Mouse (Mus musculus): ENCODE measurements around the gene Tiam1. TPM values are rescaled to one million over a fixed set of nuclear protein-coding genes. Genes with fewer than 3 reads are reported as not detected.

Gene Tiam1
- polyA plus RNA-seq, 1 experiment from 2014 or later: 31.0 TPM

- no peak for ATAC-seq (ENCODE audit: low read depth)
- Histone ChIP-seq H3K27me3 (replicated peaks; ENCODE audit: control insufficient read depth, insufficient read depth, low read length) (no peaks in the 10 kb centered on the region), H3K27ac (replicated peaks; ENCODE audit: low read depth, low read length) (no peak overlapping the region), H3K36me3 (ENCODE audit: control insufficient read depth, insufficient read depth, low read length) (peaks cover 20% of the 10 kb centered on the region), H3K4me1 (ENCODE audit: control insufficient read depth, insufficient read depth, low read length) (peaks cover 25% of the 10 kb centered on the region), H3K9me3 (ENCODE audit: control insufficient read depth, low read length) (peaks cover 7% of the 10 kb centered on the region), H3K9ac (ENCODE audit: low read depth, low read length) (no peak overlapping the region), H3K4me2 (ENCODE audit: low read depth, low read length) (no peak overlapping the region), H3K4me3 (ENCODE audit: low read depth, low read length) (no peak overlapping the region)
- 74% methylated on average over 13 of the region's 13 CpGs for WGBS
- no peak for DNase-seq (ENCODE audit: low spot score)
These were observed 272.2 kb downstream of the Tiam1 start for GRCm38 (mm10) chr16:89871382-89871781.

GRCm38 (mm10) chr16:89870059-89870458 lies 273.5 kb downstream of the Tiam1 start:
- no peak for ATAC-seq (ENCODE audit: low read depth)
- Histone ChIP-seq H3K27me3 (replicated peaks; ENCODE audit: control insufficient read depth, insufficient read depth, low read length) (no peaks in the 10 kb centered on the region), H3K36me3 (ENCODE audit: control insufficient read depth, insufficient read depth, low read length) (peaks cover 18% of the 10 kb centered on the region), H3K4me2 (ENCODE audit: low read depth, low read length) (no peak overlapping the region), H3K9me3 (ENCODE audit: control insufficient read depth, low read length) (no peaks in the 10 kb centered on the region; the same call in 1 of the 2 replicates), H3K4me1 (ENCODE audit: control insufficient read depth, insufficient read depth, low read length) (peaks cover 24% of the 10 kb centered on the region), H3K27ac (replicated peaks; ENCODE audit: low read depth, low read length) (no peak overlapping the region), H3K4me3 (ENCODE audit: low read depth, low read length) (no peak overlapping the region), H3K9ac (ENCODE audit: low read depth, low read length) (no peak overlapping the region)
- no peak for DNase-seq (ENCODE audit: low spot score)
- WGBS: 92% methylated on average over 6 of the region's 6 CpGs

- ATAC-seq (ENCODE audit: low read depth) (no peak), DNase-seq (ENCODE audit: low spot score) (no peak)
- no peak overlapping the region for H3K4me3 ChIP-seq (ENCODE audit: low read depth, low read length)
- no peak overlapping the region for H3K27ac ChIP-seq (replicated peaks; ENCODE audit: low read depth, low read length)
- H3K36me3 ChIP-seq (ENCODE audit: control insufficient read depth, insufficient read depth, low read length): peaks cover 18% of the 10 kb centered on the region
- no peak overlapping the region for H3K4me2 ChIP-seq (ENCODE audit: low read depth, low read length)
- no peak overlapping the region for H3K9ac ChIP-seq (ENCODE audit: low read depth, low read length)
- H3K4me1 ChIP-seq (ENCODE audit: control insufficient read depth, insufficient read depth, low read length): peaks cover 18% of the 10 kb centered on the region; the same call in 1 of the 2 replicates
- no peaks in the 10 kb centered on the region for H3K27me3 ChIP-seq (replicated peaks; ENCODE audit: control insufficient read depth, insufficient read depth, low read length)
- 83% methylated on average over 3 of the region's 3 CpGs for WGBS
- no peaks in the 10 kb centered on the region; the same call in 1 of the 2 replicates for H3K9me3 ChIP-seq (ENCODE audit: control insufficient read depth, low read length)
These were observed 275.1 kb downstream of the Tiam1 start for GRCm38 (mm10) chr16:89868502-89868901.

GRCm38 (mm10) chr16:89867212-89867829 lies 276.2 kb downstream of the Tiam1 start:
- DNase-seq (ENCODE audit: low spot score): no peak
- 91% methylated on average over 26 of the region's 26 CpGs for WGBS
- no peak for ATAC-seq (ENCODE audit: low read depth)

GRCm38 (mm10) chr16:89865136-89865535 lies 278.4 kb downstream of the Tiam1 start:
- no peak for ATAC-seq (ENCODE audit: low read depth)
- peaks cover 9% of the 10 kb centered on the region; the same call in 1 of the 2 replicates for H3K4me1 ChIP-seq (ENCODE audit: control insufficient read depth, insufficient read depth, low read length)
- no peak for DNase-seq (ENCODE audit: low spot score)
- no peaks in the 10 kb centered on the region; the same call in 1 of the 2 replicates for H3K9me3 ChIP-seq (ENCODE audit: control insufficient read depth, low read length)
- no peak overlapping the region for H3K9ac ChIP-seq (ENCODE audit: low read depth, low read length)
- no peak overlapping the region for H3K27ac ChIP-seq (replicated peaks; ENCODE audit: low read depth, low read length)
- no peak overlapping the region for H3K4me2 ChIP-seq (ENCODE audit: low read depth, low read length)
- H3K4me3 ChIP-seq (ENCODE audit: low read depth, low read length): no peak overlapping the region
- H3K27me3 ChIP-seq (replicated peaks; ENCODE audit: control insufficient read depth, insufficient read depth, low read length): no peaks in the 10 kb centered on the region
- WGBS: 81% methylated on average over 17 of the region's 17 CpGs
- peaks cover 16% of the 10 kb centered on the region for H3K36me3 ChIP-seq (ENCODE audit: control insufficient read depth, insufficient read depth, low read length)

More at GRCm38 (mm10) chr16:89867212-89867829, 276.2 kb downstream of the Tiam1 start:
- Histone ChIP-seq H3K27me3 (replicated peaks; ENCODE audit: control insufficient read depth, insufficient read depth, low read length) (no peaks in the 10 kb centered on the region), H3K27ac (replicated peaks; ENCODE audit: low read depth, low read length) (no peak overlapping the region), H3K9me3 (ENCODE audit: control insufficient read depth, low read length) (no peaks in the 10 kb centered on the region; the same call in 1 of the 2 replicates), H3K4me2 (ENCODE audit: low read depth, low read length) (no peak overlapping the region), H3K9ac (ENCODE audit: low read depth, low read length) (no peak overlapping the region), H3K4me3 (ENCODE audit: low read depth, low read length) (no peak overlapping the region), H3K4me1 (ENCODE audit: control insufficient read depth, insufficient read depth, low read length) (0 out of 2 replicates have a peak, but pooled peaks cover 7% of the 10 kb centered on the region), H3K36me3 (ENCODE audit: control insufficient read depth, insufficient read depth, low read length) (peaks cover 18% of the 10 kb centered on the region)

GRCm38 (mm10) chr16:89864710-89865109 lies 278.9 kb downstream of the Tiam1 start:
- 50% methylated on average over 3 of the region's 3 CpGs for WGBS
- H3K4me3 ChIP-seq (ENCODE audit: low read depth, low read length): no peak overlapping the region
- H3K36me3 ChIP-seq (ENCODE audit: control insufficient read depth, insufficient read depth, low read length): peaks cover 17% of the 10 kb centered on the region
- H3K4me1 ChIP-seq (ENCODE audit: control insufficient read depth, insufficient read depth, low read length): peaks cover 9% of the 10 kb centered on the region; the same call in 1 of the 2 replicates
- no peak for DNase-seq (ENCODE audit: low spot score)
- no peak overlapping the region for H3K4me2 ChIP-seq (ENCODE audit: low read depth, low read length)
- H3K9ac ChIP-seq (ENCODE audit: low read depth, low read length): no peak overlapping the region
- H3K27ac ChIP-seq (replicated peaks; ENCODE audit: low read depth, low read length): no peak overlapping the region
- no peak for ATAC-seq (ENCODE audit: low read depth)
- H3K27me3 ChIP-seq (replicated peaks; ENCODE audit: control insufficient read depth, insufficient read depth, low read length): no peaks in the 10 kb centered on the region
- H3K9me3 ChIP-seq (ENCODE audit: control insufficient read depth, low read length): no peaks in the 10 kb centered on the region

- Histone ChIP-seq H3K36me3 (ENCODE audit: control insufficient read depth, insufficient read depth, low read length) (peaks cover 22% of the 10 kb centered on the region), H3K27me3 (replicated peaks; ENCODE audit: control insufficient read depth, insufficient read depth, low read length) (no peaks in the 10 kb centered on the region), H3K4me3 (ENCODE audit: low read depth, low read length) (no peak overlapping the region), H3K4me1 (ENCODE audit: control insufficient read depth, insufficient read depth, low read length) (peaks cover 9% of the 10 kb centered on the region; the same call in 1 of the 2 replicates), H3K27ac (replicated peaks; ENCODE audit: low read depth, low read length) (no peak overlapping the region), H3K9ac (ENCODE audit: low read depth, low read length) (no peak overlapping the region), H3K4me2 (ENCODE audit: low read depth, low read length) (no peak overlapping the region), H3K9me3 (ENCODE audit: control insufficient read depth, low read length) (no peaks in the 10 kb centered on the region)
- ATAC-seq (ENCODE audit: low read depth): peak; percentile 68; the same call in 1 of the 2 replicates
- 53% methylated on average over 5 of the region's 5 CpGs for WGBS
- peak; percentile 39 for DNase-seq (ENCODE audit: low spot score)
These were observed 280.3 kb downstream of the Tiam1 start for GRCm38 (mm10) chr16:89863264-89863663.

- WGBS: 49% methylated on average over 5 of the region's 5 CpGs
- Histone ChIP-seq H3K9ac (ENCODE audit: low read depth, low read length) (no peak overlapping the region), H3K4me2 (ENCODE audit: low read depth, low read length) (no peak overlapping the region), H3K36me3 (ENCODE audit: control insufficient read depth, insufficient read depth, low read length) (peaks cover 15% of the 10 kb centered on the region; the same call in 1 of the 2 replicates), H3K27me3 (replicated peaks; ENCODE audit: control insufficient read depth, insufficient read depth, low read length) (no peaks in the 10 kb centered on the region), H3K4me3 (ENCODE audit: low read depth, low read length) (no peak overlapping the region), H3K27ac (replicated peaks; ENCODE audit: low read depth, low read length) (no peak overlapping the region), H3K9me3 (ENCODE audit: control insufficient read depth, low read length) (no peaks in the 10 kb centered on the region), H3K4me1 (ENCODE audit: control insufficient read depth, insufficient read depth, low read length) (peaks cover 9% of the 10 kb centered on the region; the same call in 1 of the 2 replicates)
- peak; percentile 56; the same call in 1 of the 2 replicates for ATAC-seq (ENCODE audit: low read depth)
- DNase-seq (ENCODE audit: low spot score): peak; percentile 65
These were observed 282.0 kb downstream of the Tiam1 start for GRCm38 (mm10) chr16:89861531-89861930.

- ATAC-seq (ENCODE audit: low read depth): no peak
- no peak overlapping the region; the same call in 1 of the 2 replicates for H3K27ac ChIP-seq (replicated peaks; ENCODE audit: low read depth, low read length)
- H3K9me3 ChIP-seq (ENCODE audit: control insufficient read depth, low read length): no peaks in the 10 kb centered on the region
- no peak overlapping the region for H3K4me3 ChIP-seq (ENCODE audit: low read depth, low read length)
- no peak overlapping the region for H3K9ac ChIP-seq (ENCODE audit: low read depth, low read length)
- H3K36me3 ChIP-seq (ENCODE audit: control insufficient read depth, insufficient read depth, low read length): 0 out of 2 replicates have a peak, but pooled peaks cover 11% of the 10 kb centered on the region
- no peak overlapping the region for H3K4me2 ChIP-seq (ENCODE audit: low read depth, low read length)
- H3K4me1 ChIP-seq (ENCODE audit: control insufficient read depth, insufficient read depth, low read length): peaks cover 9% of the 10 kb centered on the region; the same call in 1 of the 2 replicates
- DNase-seq (ENCODE audit: low spot score): peak; percentile 38
- no peaks in the 10 kb centered on the region for H3K27me3 ChIP-seq (replicated peaks; ENCODE audit: control insufficient read depth, insufficient read depth, low read length)
- WGBS: 32% methylated on average over 6 of the region's 6 CpGs
These were observed 282.9 kb downstream of the Tiam1 start for GRCm38 (mm10) chr16:89860708-89861107.

Data from embryonic facial prominence, embryonic 14.5 days (tissue).